Mouse (Mus musculus): ENCODE results near the gene Atp6v1g2.
A peak's percentile ranks its signal among the peaks of the same experiment; 100 is the strongest.

Atp6v1g2 gene

GRCm38 (mm10) chr17:35255704-35256103 is 22.2 kb downstream of the Atp6v1g2 start:
- no peak for DNase-seq

- DNase-seq = no peak
These were observed 23.9 kb downstream of the Atp6v1g2 start for GRCm38 (mm10) chr17:35257378-35257777.

GRCm38 (mm10) chr17:35257824-35258491 is 24.5 kb downstream of the Atp6v1g2 start:
- DNase-seq = peak; percentile 89

DNA sequence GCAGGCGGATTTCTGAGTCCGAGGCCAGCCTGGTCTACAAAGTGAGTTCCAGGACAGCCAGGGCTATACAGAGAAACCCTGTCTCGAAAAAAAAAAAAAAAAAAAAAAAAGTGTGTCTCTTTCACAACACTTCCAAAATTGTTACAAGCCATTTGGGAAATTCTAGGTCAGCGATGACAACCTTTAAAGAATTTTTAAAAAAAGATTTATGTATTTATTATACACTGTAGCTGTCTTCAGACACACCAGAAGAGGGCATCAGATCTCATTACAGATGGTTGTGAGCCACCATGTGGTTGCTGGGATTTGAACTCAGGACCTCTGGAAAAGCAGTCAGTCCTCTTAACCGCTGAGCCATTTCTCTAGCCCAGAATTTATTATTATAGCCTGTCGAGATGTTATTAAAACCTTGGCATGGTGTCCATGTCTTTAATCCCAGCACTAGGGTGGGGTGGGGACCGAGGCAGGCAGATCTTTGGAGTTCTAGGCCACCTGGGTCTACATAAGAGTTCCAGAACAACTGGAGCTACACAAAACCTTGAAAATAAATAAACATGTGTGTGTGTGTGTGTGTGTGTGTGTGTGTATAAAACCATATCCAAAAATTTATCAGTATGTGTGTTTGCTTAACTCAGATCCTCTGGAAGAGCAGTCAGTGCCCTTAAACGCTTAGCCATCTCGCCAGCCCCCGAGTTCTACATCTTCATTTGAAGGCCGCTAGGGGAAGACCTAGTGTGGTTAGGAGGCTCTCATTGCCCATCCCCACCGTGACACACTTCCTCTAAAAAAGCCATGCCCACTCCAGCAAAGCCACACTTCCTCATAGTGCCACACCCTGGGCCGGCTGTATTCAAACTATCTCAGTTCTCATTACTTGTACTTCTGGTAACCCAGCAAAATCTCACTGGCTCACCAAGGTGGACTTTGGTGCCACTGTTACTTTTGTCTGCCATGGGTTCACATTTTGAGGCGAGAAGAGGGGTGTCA is 25.3 kb downstream of the Atp6v1g2 start:
- DNase-seq = no peak

- DNase-seq = no peak
These were observed 26.2 kb downstream of the Atp6v1g2 start for GRCm38 (mm10) chr17:35259621-35260020.

GRCm38 (mm10) chr17:35261651-35262050 is 28.2 kb downstream of the Atp6v1g2 start:
- DNase-seq = no peak

DNA sequence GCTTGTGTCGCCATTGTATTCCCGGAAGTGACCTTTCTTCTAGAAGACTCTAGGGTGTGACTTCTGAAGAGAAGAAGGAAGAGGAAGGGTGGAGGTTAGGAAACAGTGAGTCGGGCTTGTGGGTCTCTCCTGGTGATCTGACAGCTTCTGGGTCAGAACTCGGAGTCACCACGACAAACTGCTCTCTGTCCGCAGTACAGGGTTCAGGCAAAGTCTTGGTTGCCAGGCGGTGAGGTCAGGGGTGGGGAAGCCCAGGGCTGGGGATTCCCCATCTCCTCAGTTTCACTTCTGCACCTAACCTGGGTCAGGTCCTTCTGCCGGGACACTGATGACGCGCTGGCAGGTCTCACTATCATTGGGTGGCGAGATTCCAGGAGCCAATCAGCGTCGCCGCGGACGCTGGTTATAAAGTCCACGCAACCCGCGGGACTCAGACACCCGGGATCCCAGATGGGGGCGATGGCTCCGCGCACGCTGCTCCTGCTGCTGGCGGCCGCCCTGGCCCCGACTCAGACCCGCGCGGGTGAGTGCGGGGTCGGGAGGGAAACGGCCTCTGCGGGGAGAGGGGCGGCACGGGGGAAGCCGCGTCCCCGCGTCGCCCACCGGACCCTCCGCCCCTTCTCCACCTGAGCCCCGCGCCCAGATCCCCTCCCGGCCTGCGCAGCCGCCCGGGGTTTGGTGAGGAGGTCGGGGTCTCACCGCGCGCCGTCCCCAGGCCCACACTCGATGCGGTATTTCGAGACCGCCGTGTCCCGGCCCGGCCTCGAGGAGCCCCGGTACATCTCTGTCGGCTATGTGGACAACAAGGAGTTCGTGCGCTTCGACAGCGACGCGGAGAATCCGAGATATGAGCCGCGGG is 29.4 kb downstream of the Atp6v1g2 start, which contains the start of gene H2-D1:
H2-D1 (plus strand) TSS at position 67 of the 859 bp plus-strand sequence.
- peak; percentile 92 for DNase-seq

DNA sequence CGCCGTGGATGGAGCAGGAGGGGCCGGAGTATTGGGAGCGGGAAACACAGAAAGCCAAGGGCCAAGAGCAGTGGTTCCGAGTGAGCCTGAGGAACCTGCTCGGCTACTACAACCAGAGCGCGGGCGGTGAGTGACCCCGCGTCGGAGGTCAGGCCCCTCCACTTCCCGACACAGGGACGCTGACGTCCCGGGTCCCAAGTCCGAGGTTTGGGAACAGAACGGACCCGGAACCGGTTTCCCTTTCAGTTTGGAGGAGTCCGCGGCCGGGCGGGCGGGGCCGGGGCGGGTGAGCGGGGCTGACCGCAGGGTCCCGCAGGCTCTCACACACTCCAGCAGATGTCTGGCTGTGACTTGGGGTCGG is 30.0 kb downstream of the Atp6v1g2 start:
- no peak for DNase-seq

GRCm38 (mm10) chr17:35267399-35268086 is 34.1 kb downstream of the Atp6v1g2 start:
- no peak for DNase-seq

GRCm38 (mm10) chr17:35269653-35270347 is 36.3 kb downstream of the Atp6v1g2 start:
- DNase-seq = peak; percentile 80

DNA sequence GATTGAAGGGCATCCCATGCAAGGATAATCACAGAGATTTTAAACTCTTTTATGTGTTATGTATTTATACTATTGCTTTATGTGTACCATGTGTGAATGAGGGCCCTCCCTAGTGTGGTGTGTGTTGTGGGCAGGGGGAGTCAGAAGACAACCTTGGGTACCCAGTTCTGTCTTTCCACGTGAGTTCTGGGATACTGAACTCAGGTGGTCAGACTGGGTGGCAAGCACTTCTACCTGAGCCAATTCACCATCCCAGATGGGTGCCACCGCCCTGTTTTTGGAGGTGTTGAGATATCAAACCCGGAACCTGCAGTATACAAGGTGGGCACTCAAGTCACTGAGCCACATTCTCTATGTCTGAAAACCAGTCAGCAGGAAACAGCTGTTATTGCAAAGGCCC is 38.8 kb downstream of the Atp6v1g2 start:
- no peak for DNase-seq

- peak; percentile 83 for DNase-seq
These were observed 41.3 kb downstream of the Atp6v1g2 start for GRCm38 (mm10) chr17:35274770-35275169.

GRCm38 (mm10) chr17:35276304-35276864 is 42.9 kb downstream of the Atp6v1g2 start:
- peak; percentile 14 for DNase-seq

- DNase-seq = no peak
These were observed 44.6 kb downstream of the Atp6v1g2 start for GRCm38 (mm10) chr17:35278049-35278448.

DNA sequence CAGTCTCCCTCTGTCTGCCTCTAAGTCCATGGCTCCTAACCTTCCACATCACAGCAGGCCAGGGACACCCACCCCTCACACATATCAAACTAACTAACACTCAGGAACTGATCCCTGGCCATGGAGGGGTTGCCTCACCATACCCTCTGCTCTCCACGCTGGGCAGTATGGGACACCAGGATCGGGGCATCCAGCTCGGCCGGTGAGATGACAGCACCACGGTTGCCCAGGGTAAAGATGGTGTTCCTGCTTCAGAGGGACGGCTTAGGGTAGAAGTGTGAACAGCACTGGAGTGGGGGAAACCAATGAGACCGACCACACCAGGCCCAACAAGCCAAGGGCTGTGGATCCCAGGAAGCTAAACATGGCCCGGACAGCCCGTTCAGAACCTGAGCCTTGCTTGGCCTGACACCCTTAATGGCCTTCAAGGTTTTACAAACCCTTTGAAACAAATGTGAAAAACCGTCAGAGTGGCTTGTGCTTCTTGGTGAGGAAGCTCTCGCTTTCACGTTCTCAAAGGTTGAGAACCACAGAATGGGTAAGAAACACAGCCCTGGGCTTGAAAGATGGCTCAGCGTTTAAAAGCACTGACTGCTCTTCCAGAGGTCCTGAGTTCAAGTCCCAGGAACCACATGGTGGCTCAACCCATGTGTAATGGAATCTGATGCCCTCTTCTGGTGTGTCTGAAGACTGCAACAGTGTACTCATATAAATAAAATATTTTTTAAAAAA is 45.7 kb downstream of the Atp6v1g2 start:
- DNase-seq = no peak

- no peak for DNase-seq
These were observed 46.8 kb downstream of the Atp6v1g2 start for GRCm38 (mm10) chr17:35280276-35280675.

DNA sequence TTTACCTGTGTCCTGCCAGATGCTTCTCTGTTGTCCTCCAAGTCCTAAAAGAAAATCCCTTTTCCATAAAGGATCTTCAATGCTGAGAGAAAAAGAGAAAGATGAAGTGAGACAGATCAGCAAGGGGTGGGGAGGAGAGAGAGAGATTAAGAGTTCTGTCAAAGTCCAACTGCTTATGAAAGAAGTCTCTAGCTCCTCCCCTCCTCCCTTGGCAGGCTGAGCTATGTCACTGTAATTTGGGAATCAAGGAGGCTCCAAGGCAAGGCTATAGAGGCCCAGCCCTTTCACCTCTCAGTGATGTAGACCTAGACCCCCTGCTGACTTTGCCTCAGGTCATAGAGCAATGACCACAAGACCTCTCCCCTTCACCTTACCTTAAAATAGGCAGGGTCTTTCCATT is 52.0 kb downstream of the Atp6v1g2 start:
- DNase-seq = no peak

Measured in embryo, embryonic 11 days (tissue).